Mouse (Mus musculus): ENCODE results near the gene Rab24.

DNA sequence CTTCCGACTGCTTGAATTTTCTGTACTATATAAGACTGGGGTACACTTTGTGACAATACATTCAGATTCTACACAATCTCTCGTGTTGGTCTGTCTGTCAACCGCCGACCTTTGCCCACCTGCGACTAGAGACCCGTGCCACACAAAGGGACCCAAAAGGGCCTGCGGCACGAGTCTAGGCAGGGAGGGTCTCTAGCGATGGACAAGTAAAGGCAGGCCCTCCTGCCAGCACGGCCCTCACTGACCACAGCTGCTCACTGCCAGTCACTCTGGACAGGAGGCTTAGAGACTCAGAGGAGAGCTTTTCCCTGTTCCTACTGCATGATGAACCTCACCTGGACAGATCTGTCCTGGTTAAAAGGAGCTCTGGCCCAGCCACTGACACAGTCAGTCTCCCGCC, 20.7 kb upstream of the Rab24 start:
- TF ChIP-seq MEF2A (IDR thresholded peaks at IDR 0.05; ENCODE audit: borderline replicate concordance, low read depth, low read length) (no peak), CTCF (conservative IDR thresholded peaks at IDR 0.05 in 1 of 2, IDR thresholded peaks at IDR 0.05 in 1 of 2; ENCODE audit: low read depth in 2 of 2, low read length in 2 of 2) (no peak), POLR2A (IDR thresholded peaks at IDR 0.05; ENCODE audit: low read depth, low read length) (no peak)
